Mouse (Mus musculus): Measurements from ENCODE around the gene Tatdn2.
"Not testable (repeated sequence)": the region's sequence is repeated elsewhere in the genome, so short reads cannot be mapped to it uniquely, and the experiment has no call there.

The Tatdn2 gene

DNA sequence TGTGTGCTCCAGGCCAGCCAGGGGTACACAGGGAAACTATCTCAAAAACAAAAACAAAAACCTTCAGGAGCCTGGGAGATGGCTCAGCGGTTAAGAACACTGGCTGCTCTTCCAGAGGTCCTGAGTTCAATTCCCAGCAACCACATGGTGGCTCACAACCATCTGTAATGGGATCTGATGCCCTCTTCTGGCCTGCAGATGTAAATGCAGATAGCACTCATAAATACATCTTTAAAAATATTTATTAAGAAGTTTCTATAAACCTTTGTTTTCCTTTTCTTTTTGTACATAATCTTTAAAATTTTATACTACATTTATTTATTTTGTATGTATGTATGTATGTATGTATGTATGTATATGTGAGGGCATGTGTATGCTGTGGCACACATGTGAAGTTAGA lies 24.8 kb upstream of the Tatdn2 start:
- DNase-seq, result not testable (repeated sequence)

DNA sequence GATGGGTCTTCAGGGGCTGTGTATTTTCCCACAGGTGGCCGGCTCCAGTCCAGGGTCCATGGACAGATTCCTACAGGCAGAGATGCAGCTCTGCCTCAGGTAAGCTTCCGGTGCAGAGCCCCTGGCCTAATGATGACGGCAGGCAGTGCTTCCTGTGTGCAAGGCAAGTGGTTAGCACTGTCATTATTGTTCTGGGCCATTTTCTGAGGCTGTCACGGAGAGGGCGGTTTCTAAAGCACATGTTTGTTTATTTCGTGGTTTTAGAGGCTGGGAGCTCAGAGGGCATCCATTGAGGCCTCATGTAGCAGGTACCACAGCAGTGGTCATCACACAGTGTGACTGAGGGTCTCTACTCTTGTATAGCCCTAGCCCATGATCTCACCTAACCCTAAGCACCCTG lies 23.9 kb upstream of the Tatdn2 start:
- DNase-seq, result no peak

DNA sequence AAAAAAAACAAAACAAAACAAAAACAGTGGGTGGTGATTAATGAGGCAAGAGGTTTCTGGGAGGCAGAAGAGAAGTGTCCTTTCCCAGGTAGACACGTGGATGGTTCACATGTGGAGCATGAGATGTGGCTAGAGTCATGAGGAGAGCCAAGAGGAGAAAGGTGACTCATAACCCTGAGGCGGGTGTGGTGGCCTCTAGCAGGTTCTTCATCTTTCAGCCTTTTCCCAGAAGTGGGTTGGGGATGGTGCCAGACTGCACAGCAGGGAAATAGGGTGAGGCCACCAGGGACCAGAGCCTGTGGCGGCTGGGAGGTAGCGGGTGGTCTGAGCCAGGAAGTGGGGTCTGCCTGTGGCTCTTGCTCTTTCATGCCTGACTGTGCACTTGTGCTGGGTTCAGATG lies 21.6 kb upstream of the Tatdn2 start:
- DNase-seq, result no peak

DNA sequence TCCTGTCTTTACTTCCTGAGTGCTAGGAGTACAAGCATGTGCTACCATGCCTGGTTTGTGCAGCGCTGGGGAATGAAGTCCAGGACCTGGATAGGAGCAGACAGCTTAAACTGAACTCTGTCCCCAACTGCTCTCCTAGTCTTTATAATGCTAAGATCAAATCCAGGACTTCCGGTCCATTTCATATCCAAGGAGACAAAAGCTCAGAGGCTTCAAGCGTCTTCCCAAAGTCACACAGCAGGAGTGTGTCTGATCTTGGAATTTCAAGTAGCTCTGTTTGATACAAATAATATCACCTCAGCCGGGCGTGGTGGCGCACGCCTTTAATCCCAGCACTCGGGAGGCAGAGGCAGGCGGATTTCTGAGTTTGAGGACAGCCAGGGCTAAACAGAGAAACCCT lies 20.9 kb upstream of the Tatdn2 start:
- no peak for DNase-seq

DNA sequence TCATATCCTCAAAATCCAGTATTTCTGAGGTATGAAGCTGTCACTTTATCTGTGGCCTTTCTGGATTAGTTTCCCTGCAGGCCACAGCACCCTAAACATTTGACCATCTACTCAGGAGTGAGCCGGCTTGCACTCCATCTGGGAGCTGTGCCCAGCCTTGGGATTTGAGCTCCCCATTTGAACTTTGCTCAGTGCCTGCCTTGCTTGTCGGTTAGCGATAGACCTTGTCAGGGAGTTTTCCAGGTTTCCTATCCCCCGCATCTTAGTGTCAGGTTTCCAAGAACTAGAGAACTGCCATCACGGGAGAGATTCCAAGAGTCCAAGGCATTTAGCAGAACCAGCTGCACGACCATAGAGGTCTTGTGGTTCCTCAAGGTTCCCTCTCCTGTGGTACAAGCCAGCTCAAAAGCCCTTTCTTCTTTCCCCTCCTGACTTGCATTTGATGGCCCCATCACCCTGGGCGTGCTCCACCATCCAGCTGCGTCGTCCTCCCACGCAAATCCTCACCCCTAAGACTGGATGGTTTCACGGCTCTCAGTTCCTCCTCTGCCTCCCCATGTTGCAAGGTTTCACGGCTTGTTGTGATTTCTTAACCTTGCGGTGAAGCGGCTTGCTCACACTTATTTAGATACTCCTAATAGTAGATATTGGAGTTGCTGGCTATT lies 19.6 kb upstream of the Tatdn2 start:
- DNase-seq, result peak; percentile 54 to 79

DNA sequence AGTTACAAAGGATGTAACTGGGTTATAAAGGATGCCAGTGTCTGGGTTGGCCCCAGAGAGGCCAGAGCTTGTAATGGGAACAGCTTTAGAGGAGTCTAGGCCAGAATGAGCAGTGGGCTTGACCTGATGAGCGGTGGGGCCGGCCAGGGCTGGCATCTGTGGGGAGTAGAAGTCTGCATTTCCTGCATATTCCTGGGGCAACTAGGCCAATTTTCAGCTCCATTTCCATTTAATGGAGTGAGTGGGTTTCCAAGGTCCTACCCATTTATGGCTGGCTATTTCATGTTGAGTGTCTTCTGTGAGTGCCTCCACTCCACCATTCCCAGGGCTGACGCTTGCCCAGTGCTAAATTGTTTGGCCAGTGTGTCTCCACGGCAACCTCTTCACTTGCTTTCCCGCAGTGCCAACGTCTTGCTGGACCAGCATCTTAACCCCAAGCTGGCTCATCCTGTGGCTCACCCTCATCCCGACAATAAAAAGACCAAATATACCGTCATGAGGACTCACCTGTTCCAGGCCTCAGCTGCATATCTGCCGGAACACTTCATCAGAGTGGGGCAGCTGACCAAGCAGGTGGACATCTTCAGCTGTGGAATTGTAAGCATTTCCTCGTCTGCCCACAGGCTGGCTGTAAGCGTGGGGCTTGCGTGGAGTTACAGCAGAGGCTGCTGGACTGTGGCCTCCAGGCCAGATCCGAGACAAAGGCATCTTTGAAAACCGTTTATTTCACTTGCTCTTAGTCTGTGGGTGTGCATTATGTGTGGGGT lies 18.4 kb upstream of the Tatdn2 start:
- DNase-seq, result no peak

DNA sequence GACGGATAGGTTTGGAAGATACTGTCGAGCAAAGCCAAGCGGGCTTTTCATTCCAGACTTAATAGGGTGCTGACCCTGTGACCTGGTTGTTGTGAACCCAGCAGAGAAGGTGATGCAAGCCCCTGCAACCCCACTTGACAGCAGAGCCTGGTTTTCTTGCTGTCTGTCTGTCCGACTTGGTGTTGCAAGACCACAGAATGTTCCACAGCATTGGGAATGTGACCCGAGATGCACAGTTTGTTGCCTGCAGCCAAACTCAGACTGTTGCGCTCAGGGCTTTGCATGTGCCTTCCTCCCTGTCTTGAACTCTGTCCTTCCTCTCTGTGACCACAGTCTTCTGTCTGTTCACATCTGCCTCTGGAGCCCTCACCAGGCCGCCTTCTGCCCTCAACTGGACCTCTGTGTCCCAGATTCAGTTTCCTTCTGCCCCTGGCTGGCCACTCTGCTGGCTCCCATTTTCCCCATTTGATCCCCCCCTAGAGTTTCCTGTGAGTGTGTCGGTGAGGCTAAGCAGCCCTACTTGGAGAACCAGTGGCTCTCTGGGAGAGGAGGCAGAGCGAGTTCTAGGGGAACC lies 16.8 kb upstream of the Tatdn2 start:
- no peak for DNase-seq

DNA sequence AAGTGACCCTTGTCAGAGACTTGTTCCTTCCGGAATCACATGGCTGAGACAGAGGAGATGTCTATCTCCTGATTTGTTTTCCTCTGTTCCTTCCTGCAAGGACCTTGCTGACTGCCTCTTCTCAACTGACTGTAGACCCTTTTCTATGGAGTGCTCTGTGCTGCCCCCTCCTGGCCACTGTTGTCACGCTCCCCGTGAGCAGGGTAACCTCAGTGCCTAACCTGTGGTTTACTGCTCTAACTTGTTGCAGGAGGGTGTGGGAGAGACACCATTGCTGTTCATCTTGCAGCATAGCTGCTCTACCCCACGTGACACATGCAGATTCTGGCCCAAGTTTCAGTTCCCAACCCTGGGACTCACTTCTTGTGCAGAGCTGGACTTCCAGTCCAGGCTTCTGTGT lies 15.6 kb upstream of the Tatdn2 start:
- peak; percentile 90 to 96 for DNase-seq

DNA sequence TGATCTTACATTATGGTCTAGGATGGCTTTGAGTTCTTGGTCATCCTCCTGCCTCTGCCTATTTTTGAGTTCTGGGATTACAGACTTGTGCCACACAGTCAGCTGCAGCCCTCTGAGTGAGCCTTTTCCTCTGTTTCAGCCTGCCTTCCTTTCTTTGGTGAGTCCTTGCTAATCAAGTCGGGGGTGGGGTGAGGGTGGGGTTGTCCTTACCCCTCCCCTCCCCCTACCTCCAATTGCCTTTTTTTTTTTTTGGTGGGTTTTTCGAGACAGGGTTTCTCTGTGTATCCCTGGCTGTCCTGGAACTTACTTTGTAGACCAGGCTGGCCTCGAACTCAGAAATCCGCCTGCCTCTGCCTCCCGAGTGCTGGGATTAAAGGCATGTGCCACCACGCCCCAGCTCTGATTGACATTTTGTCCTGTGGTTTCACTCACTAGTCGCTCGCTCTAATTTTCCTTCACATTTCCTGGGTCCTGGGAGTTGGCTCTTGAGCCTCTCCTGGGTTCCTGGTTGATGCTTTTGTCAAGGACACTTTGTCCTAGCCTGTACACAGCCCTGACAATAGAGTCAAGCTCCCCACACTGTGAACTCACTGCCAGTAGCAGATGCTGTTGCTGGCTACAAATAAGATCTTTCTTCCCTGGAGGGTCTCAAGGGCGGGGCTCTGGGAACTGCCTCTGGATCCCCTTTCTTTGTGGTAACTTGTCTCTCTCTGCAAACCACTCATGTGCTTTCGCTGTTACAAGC lies 13.6 kb upstream of the Tatdn2 start:
- DNase-seq, result no peak

DNA sequence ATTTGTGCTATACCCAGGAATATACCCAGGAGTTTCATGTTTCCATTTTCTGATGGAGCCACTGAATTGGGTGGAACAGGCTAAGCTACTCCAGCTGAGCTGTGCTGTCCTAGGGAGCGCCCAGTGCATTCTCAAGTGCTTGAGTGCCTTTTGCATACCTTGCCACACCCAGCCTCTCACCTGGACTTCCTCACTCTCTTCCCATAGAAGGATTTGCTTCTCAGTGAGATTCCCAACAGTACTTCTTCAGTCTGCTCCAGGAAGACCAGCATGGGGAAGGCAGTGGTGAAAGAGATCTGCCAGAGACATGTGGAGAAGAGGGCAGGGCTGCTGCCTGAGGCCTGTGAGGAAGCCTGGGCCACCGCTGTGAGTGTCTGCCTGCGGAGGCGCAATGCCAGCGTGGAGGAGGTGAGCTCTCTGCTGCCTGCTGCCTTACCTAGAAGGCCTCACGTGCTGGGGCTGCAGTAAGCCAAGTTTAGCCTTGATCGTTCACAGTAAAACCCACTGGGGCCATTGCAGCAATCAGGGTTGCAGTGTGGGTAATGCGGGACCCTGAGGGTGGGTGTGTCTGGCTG lies 10.2 kb upstream of the Tatdn2 start:
- DNase-seq, result no peak

DNA sequence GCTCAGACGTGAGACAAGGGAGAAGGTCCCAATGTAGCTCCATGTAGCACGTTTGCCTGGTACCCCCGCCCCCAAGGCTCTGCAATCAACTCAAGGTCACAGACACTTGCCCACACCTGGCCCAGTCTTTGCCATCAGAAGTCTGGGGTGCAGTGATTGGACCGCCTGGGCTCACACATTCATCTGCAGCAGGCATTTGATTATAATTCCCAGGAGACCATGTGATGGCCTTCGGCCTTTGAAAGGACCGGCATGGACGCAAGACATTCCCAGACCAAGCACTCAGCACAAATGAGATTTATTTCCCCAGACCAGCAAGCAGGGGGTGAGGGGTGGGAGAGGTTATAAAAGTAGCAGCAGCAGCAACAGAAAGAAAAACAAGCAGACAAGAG lies 6.8 kb upstream of the Tatdn2 start:
- DNase-seq, result peak; percentile 72 to 90

DNA sequence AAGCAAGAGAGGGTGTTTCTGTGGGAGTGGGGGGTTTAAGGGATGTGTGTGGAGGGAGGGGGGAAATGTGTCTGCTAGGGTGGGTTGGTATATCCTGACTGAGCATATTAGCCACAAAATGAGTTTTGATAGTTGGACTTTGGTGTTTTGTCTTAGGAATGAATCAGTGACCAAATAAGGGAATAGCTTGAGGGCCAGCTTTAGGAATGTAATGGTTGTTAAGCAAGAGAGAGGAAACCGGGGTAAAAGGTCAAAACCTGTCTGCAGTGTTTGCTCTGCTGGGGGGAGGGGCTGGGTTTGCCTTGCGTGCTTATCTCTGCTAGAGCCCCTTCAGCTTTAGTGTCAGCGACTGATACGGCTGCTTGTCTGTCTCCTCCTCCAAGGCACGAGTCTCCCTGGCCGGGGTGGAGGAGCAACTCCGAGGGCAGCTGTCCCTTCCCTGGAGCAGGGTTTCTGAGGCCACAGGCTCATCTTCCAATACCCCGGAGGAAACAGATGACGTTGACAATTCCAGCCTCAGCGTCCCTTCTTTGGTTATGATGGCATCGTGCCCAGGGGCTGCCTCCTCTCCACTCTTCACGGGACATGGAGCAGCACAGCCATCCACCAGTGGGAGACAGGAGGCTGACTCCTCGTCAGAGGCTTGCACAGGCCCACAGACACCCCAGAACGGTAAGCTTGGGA lies 6.3 kb upstream of the Tatdn2 start:
- DNase-seq, result peak; percentile 92 to 93

DNA sequence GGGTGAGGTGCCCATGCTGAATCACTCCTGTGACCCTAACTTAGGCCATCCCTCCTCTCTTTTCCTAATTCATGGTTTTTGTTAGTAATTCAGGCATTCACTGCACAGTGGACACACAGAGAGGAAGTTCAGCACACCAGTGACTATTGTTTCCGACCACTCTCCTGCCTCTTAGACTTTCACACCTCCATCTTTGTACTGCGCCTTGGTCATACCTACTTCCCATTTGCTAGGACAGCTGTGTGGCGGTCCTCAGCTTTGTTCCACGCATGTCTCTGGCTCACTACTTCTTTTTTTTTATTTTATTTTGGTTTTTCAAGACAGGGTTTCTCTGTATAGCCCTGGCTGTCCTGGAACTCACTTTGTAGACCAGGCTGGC lies 5.8 kb upstream of the Tatdn2 start:
- no peak for DNase-seq

DNA sequence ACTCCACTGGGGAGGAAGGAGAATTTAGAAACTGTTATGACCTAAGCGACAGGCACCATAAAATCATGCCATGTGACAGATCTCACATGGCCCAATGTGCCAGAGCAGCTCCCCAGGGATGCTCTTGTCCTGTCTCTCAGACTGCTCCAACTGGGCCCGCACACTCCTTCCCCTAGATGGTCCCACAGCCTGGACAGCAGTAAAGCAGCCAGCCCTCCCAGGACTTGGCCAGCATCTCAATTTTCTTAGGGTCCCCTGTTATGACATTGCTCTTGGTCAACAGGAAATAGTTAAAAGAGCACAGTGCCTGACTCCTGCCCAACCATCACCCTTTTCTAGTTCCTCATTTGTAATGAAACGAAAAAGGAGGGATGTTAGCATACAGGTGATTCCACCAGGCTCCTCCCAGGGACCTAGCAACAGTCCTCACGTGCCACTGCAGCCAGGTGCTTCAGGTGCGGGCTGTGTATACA lies 4.2 kb upstream of the Tatdn2 start:
- peak; percentile 38 to 68 for DNase-seq

DNA sequence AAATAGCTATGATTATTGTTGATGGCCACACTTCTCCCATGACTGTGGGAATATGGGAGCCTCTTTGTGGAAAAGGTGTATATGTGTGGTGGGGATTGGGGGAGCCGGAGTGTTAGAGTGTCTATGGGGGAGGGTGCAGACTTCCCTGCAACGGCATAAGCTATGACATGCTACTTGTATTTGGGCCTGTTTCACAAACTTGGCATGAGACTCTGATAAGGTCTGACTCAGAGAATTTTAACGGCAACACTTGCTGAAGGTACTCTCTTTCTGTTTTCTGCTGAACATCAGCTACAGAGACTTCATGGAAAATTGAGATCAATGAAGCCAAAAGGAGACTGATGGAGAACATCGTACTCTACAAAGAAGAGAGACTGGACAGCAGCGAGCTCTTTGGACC lies 3.5 kb upstream of the Tatdn2 start:
- DNase-seq, result no peak

DNA sequence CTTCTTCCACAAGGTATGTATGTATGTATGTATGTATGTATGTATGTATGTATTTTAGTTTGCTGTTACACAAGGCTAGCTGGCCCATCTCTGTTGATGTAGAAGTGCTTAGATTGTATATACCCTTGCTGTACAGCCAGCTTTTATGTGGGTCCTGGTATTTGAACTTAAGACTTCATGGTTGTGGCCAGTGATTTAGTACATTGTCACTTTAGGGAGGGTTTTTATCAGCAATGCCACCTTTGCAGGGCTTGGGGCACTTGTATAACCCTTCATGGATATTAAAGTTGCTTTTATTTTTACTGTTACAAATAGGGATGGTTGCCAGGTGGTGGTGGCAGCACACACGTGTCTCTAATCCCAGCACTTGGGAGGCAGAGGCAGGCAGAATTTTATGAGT lies 1.6 kb upstream of the Tatdn2 start:
- DNase-seq, result no peak

DNA sequence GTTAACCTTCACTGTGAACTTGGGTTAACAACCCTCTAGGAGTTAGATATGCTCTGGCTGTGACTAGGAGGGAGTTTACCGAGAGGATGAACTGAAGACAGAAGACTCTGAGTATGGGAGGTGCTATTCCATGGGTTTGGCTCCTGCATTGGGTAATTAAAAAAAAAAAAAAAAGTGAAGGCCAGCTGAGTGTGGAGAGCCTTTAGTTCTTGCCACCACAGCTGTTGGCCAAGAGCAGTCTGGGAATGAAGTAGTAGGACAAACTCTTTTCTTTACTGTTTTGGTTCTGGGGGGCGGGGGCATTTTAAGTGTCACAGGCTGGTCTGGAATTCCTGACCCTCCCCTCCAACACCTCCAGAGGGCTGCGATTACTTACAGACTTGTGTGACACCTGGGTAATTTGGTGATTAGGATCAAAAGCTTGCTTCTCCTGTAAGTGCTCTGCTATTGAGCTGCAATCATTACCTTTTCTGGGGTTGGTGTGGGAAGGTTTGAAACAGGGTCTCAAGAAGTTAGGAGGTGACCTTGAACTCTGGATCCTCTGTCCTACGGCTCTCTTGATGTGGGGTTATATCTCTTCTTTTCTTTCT lies 989 bp upstream of the Tatdn2 start:
- DNase-seq, result no peak

DNA sequence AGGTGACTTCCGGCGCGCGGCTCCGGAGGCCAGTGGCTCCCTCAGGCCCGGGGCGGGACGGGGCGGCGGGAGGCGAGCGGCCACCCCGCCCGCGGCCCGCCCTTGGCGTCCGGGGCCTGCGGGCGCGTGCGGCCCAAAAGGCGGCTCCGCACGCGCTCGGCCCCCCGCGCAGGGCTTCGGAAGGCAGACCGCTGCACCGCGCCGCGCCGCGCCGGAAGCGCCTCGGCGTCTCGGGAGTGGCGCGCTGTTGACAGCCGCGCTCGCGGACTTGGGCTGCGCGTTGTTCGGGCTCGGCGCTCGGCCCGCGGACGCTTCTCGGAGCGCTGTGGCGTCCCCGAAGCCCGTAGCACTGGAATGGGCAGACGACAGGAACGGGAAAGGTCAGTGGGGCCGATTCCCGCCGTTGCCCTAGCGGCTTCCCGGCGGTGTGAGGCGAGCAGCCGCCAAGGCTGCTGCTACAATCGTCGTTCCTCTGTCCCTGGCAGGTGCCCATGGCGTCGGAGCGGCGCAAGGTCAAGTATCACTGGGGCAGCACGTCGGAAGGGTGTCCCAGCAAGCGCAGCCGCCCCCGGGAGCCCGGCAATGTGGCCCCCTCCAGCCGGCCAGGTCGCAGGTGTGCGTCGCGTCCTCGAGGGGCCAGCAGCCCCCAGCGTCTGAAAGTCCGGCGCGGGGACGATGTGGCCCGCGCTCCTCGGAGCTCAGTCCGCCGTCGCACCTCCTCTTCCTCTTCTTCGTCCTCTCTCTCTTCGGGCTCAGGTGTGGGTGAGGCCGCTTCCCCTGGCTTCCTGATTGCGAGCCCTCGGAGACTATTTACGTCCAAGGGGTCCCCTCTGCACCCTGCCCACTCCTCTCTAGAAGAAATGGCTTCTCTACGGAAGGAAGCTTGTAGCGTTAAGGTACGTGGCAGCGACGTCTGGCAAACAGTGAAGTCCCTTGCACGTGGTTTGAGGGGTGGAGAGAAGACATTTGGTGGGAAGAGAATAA lies 664 bp downstream of the Tatdn2 start:
- DNase-seq, result peak; percentile 34 to 69

DNA sequence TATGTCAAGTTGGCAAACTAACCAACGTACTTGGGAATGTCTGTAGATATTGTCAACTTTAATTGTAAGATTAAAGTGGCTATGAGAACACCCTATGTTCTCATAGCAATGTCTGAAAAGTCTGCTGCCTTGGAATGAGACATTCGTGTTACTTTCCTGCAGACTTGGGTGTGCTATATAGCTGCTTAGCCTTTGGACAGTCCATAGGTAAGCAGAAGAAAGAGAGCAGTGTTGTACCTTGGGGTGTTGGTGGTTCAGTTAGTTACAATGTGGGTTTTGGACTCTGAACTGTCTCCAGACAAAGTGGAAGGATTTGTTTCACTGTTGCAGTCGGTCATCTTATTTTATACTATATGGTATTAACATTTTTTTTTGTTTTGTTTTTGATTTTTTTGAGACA lies 15.9 kb downstream of the Tatdn2 start:
- no peak for DNase-seq

DNA sequence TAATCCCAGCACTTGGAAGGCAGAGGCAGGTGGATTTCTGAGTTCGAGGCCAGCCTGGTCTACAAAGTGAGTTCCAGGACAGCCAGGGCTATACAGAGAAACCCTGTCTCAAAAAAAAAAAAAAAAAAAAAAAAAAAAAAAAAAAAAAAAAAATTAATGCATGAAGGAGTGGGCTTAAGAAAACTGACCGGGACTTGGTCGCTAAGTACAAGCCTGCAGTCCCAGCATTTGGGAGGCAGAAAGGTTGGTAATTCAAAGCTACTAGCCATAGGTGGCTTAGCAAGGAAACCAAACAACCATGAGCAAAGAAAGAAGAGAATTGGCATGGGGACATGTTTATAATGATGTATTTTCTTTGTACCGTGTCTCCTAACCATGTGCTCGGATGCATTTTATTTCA lies 16.5 kb downstream of the Tatdn2 start:
- DNase-seq, result not testable (repeated sequence)

DNA sequence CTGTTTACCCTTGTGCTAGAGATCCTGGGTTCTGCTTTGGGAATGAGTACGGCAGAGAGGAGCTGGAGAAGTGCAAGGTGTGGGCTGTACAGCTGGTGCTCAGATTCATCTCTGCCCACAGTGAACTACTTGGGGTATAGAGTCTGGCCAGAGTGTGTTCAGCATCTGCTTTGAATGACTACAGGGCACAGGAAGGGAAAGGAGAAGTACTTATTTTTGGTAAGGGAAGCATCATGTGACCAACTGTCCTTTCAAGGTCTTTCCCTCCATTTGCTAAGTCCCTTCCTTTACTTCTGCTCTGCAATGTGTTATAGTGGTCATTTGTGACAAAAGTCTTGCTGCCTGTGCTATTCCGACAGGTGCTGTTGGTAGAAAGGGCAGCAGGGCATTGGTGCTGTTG lies 17.4 kb downstream of the Tatdn2 start:
- DNase-seq, result no peak
